In the genomic region with DNA sequence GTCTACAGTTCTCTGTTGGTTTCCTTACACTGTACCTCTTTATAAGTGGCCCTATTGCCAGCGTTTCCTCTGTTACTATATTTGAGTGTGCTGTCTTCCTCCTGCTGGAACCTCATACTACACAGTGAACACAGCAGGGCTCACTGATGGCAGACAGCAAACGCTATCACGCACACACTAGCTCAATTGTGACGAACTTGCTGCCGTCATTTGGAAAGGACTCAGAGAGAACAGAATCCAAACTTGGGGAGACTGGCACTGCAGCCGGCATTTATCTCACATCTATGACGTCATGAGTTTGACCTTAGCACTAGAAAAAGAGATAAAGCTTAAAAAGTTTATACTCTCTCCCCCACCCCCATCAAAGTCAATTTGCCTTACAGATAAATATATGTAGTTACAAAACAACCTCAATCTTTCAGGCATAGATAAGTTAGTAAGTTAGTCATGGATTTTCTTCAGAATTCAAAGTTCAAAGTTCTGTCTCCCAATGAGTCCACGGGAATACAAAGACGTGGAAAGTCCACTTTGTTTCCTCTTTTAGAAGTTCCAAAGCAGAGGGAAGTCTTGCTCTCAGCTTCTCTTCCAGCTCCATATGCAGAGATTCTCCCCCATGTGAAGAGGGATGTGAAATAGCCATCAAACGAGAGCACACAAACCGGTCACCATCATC, we compare ENCODE assay signal across 13 mouse cellular contexts.
DNase-seq lines count a peak whose midpoint lies in the region; ATAC-seq lines count a peak whose summit lies in the region.
"Had no signal": no experiment of that assay in that cellular context is flagged by ENCODE, and none has a peak within 500 bp of the region (broad histone marks: within the 10 kb centered on the region; RNA-seq: fewer than 3 reads in every experiment).

No protein-coding gene starts in this region.

- H3K4me2 ChIP-seq in heart, embryonic 13.5 days = peak overlapping the region; percentile 37
- 0 out of 2 replicates have a peak overlapping the region, but pooled peaks have one; percentile 8 for H3K4me2 ChIP-seq in liver, embryonic 13.5 days
- no peak overlapping the region for H3K4me2 ChIP-seq in liver, embryonic 11.5 days
- no peak overlapping the region for H3K4me2 ChIP-seq in midbrain, embryonic 11.5 days
- H3K4me2 ChIP-seq: forebrain, embryonic 13.5 days; neural tube, embryonic 12.5 days had no signal

- H3K4me3 ChIP-seq in heart, embryonic 13.5 days = no peak overlapping the region
- no peak overlapping the region for H3K4me3 ChIP-seq in liver, embryonic 13.5 days (replicated peaks)
- no peak overlapping the region for H3K4me3 ChIP-seq in liver, embryonic 11.5 days (ENCODE audit: low read depth, low read length)
- H3K4me3 ChIP-seq in midbrain, embryonic 11.5 days (ENCODE audit: low read depth, low read length) = no peak overlapping the region
- H3K4me3 ChIP-seq: forebrain, embryonic 13.5 days; neural tube, embryonic 12.5 days had no signal

- no peak overlapping the region for H3K9ac ChIP-seq in heart, embryonic 13.5 days
- H3K9ac ChIP-seq in liver, embryonic 13.5 days = no peak overlapping the region
- no peak overlapping the region for H3K9ac ChIP-seq in liver, embryonic 11.5 days (ENCODE audit: low read depth, low read length)
- H3K9ac ChIP-seq in midbrain, embryonic 11.5 days (ENCODE audit: low read length) = no peak overlapping the region
- H3K9ac ChIP-seq: forebrain, embryonic 13.5 days; neural tube, embryonic 12.5 days had no signal

- peak overlapping the region; percentile 69 for H3K27ac ChIP-seq in heart, embryonic 13.5 days (replicated peaks)
- no peak overlapping the region for H3K27ac ChIP-seq in liver, embryonic 13.5 days
- no peak overlapping the region for H3K27ac ChIP-seq in liver, embryonic 11.5 days (ENCODE audit: low read depth, low read length)
- H3K27ac ChIP-seq in midbrain, embryonic 11.5 days (ENCODE audit: low read depth, low read length) = no peak overlapping the region
- H3K27ac ChIP-seq: forebrain, embryonic 13.5 days; neural tube, embryonic 12.5 days had no signal

- DNase-seq in heart, postnatal 14 days = no peak
- no peak for DNase-seq in liver, embryonic 13.5 days
- DNase-seq in liver, embryonic 11.5 days (ENCODE audit: low spot score) = no peak
- DNase-seq in naive thymus-derived CD4-positive, alpha-beta T cell, adult 2 months (ENCODE audit: low read depth) = peak; percentile 7
- DNase-seq in right cerebral cortex, adult 2 months (ENCODE audit: low spot score in 2 of 2) = no peak
- no peak for DNase-seq in midbrain, embryonic 11.5 days (ENCODE audit: low spot score, missing footprints)
- DNase-seq: cerebellum, adult 8-10 months; thymus, adult 2 months had no signal

- no peaks in the 10 kb centered on the region for H3K27me3 ChIP-seq in heart, embryonic 13.5 days (replicated peaks)
- H3K27me3 ChIP-seq in liver, embryonic 13.5 days = no peaks in the 10 kb centered on the region
- no peaks in the 10 kb centered on the region for H3K27me3 ChIP-seq in liver, embryonic 11.5 days (replicated peaks; ENCODE audit: control insufficient read depth, insufficient read depth, low read length)
- no peaks in the 10 kb centered on the region for H3K27me3 ChIP-seq in midbrain, embryonic 11.5 days (ENCODE audit: control insufficient read depth, insufficient read depth, low read length)
- H3K27me3 ChIP-seq: forebrain, embryonic 13.5 days; neural tube, embryonic 12.5 days had no signal

- H3K4me1 ChIP-seq in heart, embryonic 13.5 days = peaks cover 16% of the 10 kb centered on the region
- peaks cover 10% of the 10 kb centered on the region; the same call in 1 of the 2 replicates for H3K4me1 ChIP-seq in liver, embryonic 13.5 days (replicated peaks)
- H3K4me1 ChIP-seq in liver, embryonic 11.5 days (replicated peaks; ENCODE audit: control insufficient read depth, insufficient read depth, low read length) = no peaks in the 10 kb centered on the region
- H3K4me1 ChIP-seq in midbrain, embryonic 11.5 days (ENCODE audit: control insufficient read depth, insufficient read depth, low read length) = no peaks in the 10 kb centered on the region
- H3K4me1 ChIP-seq: forebrain, embryonic 13.5 days; neural tube, embryonic 12.5 days had no signal

- ATAC-seq in heart, embryonic 13.5 days (ENCODE audit: extremely low read depth, insufficient number of reproducible peaks, low FRiP score, low TSS enrichment) = no peak
- no peak for ATAC-seq in liver, embryonic 13.5 days (ENCODE audit: low read depth)
- no peak for ATAC-seq in liver, embryonic 11.5 days (replicated peaks; ENCODE audit: low FRiP score)
- ATAC-seq in common myeloid progenitor, adult 5-6 weeks (replicated peaks; ENCODE audit: low read depth, poor library complexity, severe bottlenecking) = peak; percentile 36; the same call in 1 of the 2 replicates
- ATAC-seq in midbrain, embryonic 11.5 days (ENCODE audit: low FRiP score) = no peak
- ATAC-seq: forebrain, embryonic 13.5 days had no signal

- H3K36me3 ChIP-seq in heart, embryonic 13.5 days = no peaks in the 10 kb centered on the region
- no peaks in the 10 kb centered on the region for H3K36me3 ChIP-seq in liver, embryonic 13.5 days
- H3K36me3 ChIP-seq in liver, embryonic 11.5 days (ENCODE audit: control insufficient read depth, insufficient read depth, low read length) = no peaks in the 10 kb centered on the region
- no peaks in the 10 kb centered on the region for H3K36me3 ChIP-seq in midbrain, embryonic 11.5 days (ENCODE audit: control insufficient read depth, insufficient read depth, low read length)
- H3K36me3 ChIP-seq: G1E; neural tube, embryonic 12.5 days had no signal

- intact Hi-C loops in heart, postnatal 14 days (cut with DNase I) = loop anchor here (5.0 kb wide), 1 partner anchor 52 kb away; no protein-coding TSS in a partner anchor

- no peaks in the 10 kb centered on the region for H3K9me3 ChIP-seq in heart, embryonic 13.5 days
- H3K9me3 ChIP-seq in liver, embryonic 13.5 days (replicated peaks) = no peaks in the 10 kb centered on the region
- H3K9me3 ChIP-seq in liver, embryonic 11.5 days (ENCODE audit: control insufficient read depth, low read length) = no peaks in the 10 kb centered on the region
- no peaks in the 10 kb centered on the region for H3K9me3 ChIP-seq in midbrain, embryonic 11.5 days (ENCODE audit: control insufficient read depth, low read length)
- H3K9me3 ChIP-seq: forebrain, embryonic 13.5 days; neural tube, embryonic 12.5 days had no signal

- WGBS in heart, embryonic 13.5 days = 26% methylated on average over 11 of the region's 11 CpGs
- WGBS in liver, embryonic 13.5 days (ENCODE audit: insufficient replicate concordance) = 17% methylated on average over 11 of the region's 11 CpGs
- 36% methylated on average over 11 of the region's 11 CpGs for WGBS in liver, embryonic 11.5 days
- WGBS in midbrain, embryonic 11.5 days = 84% methylated on average over 11 of the region's 11 CpGs

Comparison
In these comparisons a context has a peak if more than half of its experiments do, and no peak if none do; other contexts are left out.
1. H3K4me2 ChIP-seq: peak in heart, embryonic 13.5 days (single experiment) and liver, embryonic 13.5 days (single experiment); none in liver, embryonic 11.5 days (single experiment) and midbrain, embryonic 11.5 days (single experiment).